Mouse (Mus musculus): ENCODE measurements around the gene Ltb4r2.

Ltb4r2 gene

DNA sequence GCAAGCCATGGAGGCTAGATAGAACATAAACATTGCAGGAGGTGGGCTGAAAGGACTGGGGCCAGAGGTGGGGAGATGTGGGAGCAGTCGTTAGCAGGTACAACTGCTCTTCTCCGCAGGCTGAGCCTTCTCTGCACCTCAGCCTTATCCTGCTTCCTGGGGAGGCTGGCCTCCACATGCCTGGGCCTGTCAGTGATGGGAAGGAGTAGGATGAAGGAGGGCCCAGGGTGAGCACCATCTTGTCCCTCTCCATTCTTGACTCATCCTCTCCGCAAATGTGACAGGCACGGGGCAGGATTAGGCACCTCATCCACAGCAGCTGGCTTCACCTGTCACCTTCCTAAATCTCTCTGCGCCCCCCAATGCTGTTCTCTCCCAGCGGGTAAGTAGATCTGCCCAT, at the start of gene Ltb4r2:
Gene Ltb4r2 (plus strand): TSS at position 266 of the 400 bp plus-strand sequence.
- DNase-seq, result no peak

DNA sequence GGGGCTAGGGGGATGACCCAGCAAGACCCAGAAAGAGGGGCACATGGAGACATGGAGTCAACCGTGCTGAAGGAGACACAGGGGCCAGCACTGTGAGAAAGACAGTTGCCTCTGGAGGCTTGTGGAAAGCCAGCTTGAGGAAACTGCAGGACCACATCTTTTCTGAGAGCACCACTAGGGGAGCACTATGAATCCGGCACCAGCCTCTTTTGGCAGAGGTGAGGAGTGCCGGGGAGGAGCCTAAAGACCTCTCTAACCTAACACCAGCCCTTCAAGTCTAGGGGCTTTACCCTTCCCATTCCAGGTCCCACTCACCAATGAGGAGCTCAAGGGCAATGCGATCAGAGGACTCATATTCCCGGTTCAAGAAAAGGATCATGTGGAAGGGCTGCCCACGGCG, 49.4 kb upstream of the Ltb4r2 start:
- DNase-seq, result no peak

DNA sequence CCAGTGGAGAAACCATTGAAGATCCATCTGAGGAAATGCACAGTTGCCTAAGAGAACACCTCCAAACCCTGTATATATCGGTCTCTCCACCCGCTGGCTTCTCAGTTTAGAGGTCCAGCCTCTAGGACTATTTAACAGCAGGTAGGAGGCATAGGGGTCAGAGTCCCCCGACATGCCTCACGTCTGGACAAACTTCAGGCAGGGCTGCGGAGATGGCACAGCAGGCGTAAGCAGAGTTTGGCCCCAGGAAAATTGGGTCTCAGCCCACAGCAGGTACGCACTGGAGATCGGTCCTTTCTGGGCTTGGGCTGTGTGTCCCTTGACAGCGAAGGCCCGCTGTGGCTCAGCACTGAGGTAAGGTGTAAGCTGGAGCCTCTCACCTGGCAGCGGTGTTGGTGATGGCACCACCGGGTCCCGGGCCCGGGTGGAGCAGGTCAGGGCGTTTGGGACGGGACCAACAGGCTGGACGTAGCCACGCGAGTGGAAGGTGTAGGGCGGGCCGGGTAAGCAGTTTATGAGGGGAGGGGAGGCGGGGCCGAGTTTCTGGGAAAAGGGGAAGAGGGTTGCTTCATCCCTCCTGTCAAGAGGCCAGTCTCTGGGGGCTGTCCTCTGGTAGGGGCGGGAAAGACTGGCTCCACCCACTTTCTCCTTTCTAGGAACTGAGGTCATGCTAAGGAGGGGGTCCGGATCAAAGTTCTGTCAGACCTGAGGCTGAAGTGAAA, 48.1 kb upstream of the Ltb4r2 start:
- DNase-seq, result peak; percentile 65

DNA sequence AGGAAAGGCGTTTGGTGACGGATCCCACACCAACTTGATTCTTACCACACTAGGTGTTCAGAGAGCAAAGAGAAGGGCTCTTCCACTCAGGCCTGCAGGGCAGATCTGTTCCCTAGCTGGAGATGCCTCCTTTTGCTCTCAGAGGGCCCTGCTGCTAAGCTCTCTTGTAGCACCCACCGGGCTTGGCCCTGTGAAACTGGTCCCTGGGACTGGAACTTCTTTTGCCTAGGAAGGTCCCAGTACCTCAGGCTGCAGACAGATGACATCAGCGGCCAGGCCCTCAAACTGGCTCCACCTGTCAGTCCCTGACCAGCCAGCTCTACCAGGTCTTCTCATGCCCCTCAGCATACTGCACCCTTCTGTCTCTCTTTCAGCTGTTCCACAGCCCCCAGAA, 47.5 kb upstream of the Ltb4r2 start, which contains the start of gene Tgm1:
Gene Tgm1 (minus strand): TSS at position 198 of the 394 bp plus-strand sequence.
- DNase-seq, result no peak

DNA sequence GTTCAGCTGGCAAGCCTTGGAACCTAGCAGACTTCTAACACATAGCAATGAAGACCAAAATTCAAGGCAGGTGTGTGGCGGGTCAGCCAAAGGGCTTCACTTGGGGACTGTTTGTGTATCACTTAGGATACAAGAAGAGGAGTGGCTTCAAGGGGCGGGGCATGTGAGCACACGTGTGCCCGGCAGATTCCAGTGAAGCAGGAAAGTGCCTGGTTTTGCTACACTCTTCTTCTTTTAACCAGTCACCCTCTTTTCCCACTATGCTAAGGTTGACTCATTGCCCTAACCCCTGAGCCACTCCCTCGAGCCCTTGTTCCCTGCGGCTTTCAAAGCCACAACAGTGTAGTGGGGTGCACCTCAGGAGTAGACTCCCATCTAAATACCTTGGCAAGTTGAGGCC, 46.3 kb upstream of the Ltb4r2 start:
- no peak for DNase-seq

DNA sequence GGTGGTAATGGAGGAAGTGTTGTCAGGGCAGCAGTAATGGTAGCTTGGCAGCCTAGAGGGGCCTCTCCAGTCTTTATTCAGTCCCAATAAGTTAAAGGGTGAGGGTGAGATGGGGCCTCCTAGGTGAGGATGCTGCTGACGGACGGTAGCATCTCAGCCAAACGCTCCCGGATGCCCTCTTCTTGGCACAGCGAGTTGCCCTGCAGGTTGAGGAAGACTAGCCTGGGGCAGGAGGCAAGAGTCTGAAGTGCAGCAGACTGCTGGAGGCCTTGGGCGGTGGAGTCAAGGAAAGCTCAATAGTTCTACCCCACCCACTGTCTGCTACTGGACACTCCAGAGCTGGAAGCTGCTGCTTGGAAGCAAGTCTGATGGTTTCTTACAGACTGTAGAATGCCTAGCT, 45.0 kb upstream of the Ltb4r2 start:
- no peak for DNase-seq

DNA sequence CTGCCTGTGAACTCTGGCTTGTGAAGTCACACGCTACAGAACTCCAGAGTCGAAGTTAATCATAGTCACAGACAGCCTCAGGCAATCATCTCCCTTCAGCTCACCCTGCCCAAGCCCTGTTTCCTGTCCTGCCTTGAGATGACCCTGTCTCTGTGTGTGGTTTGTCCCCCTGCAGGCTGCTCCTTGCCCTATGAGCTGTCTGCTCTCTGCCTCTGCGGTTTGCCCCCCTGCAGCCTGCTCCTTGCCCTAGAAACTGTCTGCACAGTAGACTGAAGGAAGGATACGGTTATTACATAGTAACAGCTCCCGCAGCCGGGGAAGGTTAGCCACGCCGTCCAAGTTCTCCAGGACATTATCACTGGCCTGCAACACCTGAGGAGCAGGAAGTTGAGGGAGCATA, 44.3 kb upstream of the Ltb4r2 start:
- no peak for DNase-seq

DNA sequence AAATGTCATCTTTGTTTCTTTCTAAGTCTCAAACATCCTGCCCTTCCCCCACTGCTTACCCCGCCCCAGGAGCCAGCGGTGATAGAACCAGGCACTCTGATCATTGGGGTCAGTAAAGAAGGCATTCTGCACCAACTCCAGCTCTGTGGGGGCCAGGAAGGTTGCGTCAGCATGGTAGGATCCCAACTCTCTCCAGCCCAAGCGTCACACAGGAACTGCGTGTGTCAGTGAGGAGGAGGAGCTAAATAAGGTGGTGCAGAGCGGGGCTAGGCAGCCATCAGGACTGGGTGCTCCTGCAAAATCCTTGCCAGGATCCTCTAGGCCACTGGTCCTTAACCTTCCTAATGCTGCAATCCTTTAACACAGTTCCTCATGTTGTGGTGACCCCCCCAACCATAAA, 41.5 kb upstream of the Ltb4r2 start:
- no peak for DNase-seq

DNA sequence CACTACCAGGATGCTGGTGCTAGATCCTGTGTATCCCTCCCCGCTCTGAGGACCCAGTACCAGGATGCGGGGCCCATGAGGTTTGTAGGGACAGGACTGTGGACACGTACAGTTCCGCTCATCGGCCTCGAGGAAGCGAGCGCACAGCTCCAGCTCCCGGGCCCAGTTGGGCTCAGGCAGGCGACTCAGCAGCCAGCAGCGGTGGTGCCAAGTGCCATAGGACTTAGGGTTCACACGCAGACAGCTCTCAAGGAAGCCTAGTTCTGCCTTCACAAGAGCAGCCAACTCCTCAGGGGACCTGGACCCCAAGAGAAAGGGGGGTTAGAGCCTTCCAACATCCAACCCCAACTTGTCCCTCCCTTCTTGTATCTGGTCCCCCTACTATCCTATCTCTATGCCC, 40.6 kb upstream of the Ltb4r2 start:
- no peak for DNase-seq

DNA sequence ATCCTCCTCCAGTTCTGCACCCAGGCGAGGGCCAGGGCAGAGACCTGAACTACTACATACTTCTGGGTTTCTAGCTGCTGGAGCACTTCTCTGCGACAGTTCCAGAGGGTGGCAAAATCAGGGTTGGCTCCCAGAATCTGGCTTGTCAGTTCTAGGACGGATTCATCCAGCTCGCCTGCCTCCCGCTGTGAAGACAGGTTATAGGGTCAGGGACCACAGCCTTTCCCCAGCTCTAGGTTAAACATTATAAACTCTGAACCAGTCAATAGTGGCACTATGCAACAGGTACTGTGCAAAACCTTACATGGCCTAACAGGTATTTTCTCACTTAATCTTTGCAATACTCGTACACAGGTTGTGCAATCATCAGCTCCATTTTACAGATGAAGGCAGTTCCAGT, 40.2 kb upstream of the Ltb4r2 start:
- DNase-seq, result no peak

DNA sequence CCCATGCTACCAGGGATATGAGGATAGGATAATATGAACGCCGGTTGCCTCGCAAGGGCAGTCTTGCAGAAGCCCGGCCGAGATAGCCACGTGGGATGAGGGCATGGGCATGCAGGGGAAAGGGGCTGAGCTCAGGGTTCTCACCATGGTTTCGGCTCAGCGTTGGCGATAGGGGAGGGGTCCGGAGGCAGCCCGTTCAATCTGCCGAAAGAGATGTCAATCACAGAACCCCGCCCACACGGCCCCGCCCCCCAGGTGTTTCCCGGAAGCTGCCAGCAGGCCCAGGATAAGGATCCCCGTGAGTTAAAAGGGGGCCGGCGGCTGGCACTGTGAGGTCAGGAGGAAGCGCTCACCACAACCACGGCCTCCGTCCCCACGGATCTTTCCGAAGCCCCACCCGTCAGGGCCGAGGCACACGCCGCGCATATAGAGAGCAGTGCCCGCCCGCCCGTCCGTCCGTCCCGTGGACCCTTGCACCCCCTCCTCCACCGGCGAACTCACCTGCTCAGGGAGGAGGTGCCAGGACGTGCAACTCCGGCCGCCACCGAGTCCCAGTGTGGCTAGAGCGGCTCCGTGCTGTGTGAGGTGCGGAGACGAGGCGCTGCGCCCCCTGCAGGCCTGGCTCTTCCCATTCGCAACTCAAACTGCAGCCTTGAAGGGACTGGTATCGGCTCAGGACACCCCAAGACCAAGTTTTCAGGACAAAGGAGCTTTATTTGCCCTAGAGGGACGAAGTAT, 39.4 kb upstream of the Ltb4r2 start, which contains the start of gene Rabggta:
Gene Rabggta (minus strand): TSS at position 564 of the 738 bp plus-strand sequence.
- DNase-seq, result peak; percentile 95

DNA sequence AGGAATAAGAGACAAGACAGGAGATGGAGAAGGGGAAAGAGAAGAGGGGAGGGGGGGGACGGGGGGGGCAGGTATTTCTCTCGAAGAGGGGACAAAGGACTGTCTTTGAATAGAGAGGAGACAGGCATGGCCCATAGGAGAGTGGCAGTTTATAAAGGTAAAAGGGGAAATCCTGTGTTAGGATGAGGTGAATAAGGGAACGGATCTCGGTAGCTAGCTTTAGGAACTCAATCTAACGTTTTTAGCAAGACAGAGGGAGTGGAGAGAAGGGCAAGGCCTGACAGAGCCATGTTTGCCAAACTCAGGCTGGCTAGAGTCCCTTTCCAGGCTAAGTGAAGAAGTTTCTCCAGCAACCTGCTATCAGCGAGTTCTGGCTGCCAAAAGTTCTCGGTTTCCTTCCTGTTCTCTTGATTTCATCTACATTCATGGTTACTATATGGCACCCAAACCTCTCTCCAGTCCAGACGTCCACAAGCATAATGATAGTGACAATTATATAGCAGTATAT, 38.7 kb upstream of the Ltb4r2 start:
- DNase-seq, result no peak

DNA sequence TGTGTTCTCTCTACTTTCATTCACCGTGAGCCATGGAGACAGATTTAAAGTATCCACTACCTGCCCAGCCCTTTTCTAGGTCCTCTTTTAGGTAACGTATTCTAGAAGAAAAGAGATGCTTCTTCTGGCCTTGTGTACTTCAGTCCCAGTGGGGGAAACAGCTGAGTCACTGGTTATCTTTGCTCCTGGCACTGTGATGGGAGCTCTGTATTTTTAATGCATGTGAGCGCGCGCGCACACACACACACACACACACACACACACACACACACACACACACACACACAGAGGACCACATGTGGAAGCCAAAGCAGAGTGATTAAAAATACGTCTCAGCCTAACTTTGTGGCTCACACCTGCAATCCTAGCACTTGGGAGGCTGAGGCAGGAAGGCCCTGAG, 37.8 kb upstream of the Ltb4r2 start:
- DNase-seq, result peak; percentile 40

DNA sequence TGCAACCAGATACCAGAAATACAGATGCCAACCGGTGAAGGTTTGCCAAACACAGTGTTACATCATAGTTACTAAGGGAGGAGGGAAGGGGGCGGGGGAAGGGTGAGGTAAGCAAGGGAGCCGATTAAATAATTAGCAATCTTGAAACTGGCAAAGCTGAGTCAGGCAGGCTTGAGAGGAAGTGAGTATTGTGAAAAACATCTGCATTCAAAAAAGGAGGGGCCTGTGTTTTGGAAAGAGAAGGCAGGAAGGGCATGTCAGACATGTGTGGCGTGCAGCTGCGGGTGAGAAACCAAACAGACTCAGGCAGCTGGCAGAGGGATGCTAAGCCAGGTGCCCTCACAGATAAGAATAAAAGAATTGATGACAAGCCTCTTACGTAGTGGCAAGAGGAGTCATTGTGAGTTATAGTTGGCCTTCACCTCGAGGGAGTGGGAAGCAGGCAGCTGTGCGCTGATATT, 36.8 kb upstream of the Ltb4r2 start:
- peak; percentile 23 for DNase-seq

DNA sequence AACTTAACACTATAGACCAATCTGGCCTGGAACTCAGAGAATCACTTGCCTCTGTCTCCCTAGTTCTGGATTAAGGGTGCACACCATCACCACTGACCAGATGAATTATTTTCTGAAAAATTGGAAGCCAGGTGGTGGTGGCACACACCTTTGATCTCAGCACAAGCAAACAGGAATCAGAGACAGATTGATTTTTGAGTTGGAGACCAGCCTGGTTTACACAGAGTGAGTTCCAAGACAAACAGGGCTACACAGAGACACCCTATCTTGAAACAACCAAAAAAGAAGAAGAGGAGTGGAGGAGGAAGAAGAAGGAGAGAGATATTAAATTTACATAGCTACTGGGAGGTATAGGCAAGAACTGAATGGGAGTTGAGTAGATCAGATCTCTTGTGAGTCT, 35.0 kb upstream of the Ltb4r2 start:
- DNase-seq, result no peak

DNA sequence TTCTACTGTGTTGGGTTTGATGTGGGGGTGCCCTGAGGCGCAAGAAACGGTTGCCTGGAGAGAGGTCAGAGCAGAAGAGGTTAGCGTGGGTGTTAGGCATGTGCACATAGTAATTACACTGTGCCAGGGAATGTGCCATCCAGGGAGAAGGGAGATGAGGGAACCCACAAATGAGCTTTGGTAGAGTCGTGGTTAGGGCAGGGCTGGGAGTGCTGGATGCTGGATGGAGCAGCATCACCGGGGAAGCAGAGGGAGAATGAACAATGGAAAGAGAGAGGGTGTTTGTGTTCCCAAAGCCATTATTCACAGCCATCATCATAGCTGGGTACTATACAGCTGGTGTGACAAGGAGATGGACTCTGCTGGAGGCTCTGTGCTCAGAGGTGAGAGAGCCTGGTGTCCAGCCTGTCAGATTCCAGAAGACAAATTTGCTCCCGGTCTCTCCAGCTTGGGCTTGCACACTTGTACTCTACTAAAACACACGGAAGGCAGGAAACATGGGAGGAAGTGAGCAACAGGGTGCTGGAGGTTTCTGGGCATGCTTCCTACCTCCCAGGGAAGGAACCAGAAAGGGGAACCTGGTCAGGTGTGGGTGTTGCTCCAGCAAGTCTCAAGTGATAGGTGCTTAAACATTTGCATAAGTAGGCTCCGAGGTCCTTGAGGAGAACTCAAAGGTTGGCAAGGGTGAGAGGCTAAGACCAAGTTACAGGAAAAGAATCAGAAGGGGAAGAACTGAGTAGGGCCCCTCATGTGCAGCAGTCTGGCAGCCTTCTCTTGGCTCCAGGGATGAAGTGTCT, 33.1 kb upstream of the Ltb4r2 start:
- DNase-seq, result no peak

DNA sequence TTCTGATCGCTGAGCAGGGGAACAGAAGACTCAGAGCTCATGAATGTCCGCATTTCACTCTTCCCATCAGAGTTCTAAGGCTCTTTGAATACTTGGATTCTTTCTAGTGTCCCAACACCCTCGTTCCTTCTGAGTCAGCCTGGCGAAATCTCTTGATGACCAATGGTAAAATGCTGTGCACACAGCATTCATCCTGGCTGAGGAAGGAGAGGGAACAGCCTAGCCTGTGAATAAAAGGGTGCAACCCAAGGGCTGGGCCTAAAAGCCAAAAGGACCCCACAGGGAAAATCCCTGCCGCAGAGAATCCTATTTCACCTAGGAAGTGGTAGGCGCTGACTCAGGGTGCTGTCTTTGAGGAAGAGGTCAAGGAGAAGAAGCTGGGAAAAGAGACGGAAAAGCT, 31.1 kb upstream of the Ltb4r2 start:
- no peak for DNase-seq

DNA sequence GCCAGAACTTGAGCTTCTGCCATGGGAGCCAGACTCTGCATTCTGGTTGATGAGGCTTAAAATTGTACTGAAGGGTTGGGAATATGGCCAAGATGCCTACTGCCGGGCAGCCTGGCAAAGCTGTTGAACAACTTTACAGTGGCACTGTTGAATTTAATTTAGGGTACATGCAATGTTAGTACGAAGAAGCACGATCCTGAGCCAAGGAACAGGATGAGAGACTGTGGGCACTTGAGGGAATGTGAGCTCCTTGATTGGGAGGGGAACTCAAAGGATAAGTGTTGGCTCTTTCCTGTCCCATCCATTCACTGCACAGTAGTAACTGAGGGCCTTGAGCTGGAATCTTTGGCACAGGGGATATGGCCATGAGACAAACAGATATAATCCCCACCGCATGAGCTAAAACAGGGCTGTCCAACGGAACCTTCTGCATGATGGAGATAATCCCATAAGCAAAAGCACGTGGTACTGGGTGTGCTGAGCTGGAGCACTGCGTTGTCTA, 30.6 kb upstream of the Ltb4r2 start:
- no peak for DNase-seq

DNA sequence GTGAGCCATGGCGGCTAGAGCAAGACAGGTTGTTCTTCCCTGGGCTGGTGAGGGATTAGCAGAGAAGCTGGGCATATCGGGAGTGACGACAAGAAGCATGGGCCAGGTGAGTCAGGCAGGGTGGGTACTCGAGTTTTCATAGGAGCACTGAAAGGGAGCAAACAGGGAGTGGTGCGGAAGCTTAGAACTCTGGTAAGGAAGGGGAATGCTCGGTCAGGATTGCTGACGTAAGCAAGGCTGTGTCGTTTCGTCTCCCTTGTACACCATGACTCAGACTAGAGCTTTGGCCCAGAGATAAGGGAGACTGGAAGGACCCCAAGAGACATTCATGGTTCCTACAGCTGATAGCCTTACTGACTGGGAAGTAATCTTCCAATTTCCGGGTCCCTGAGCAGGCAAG, 27.3 kb upstream of the Ltb4r2 start:
- no peak for DNase-seq

DNA sequence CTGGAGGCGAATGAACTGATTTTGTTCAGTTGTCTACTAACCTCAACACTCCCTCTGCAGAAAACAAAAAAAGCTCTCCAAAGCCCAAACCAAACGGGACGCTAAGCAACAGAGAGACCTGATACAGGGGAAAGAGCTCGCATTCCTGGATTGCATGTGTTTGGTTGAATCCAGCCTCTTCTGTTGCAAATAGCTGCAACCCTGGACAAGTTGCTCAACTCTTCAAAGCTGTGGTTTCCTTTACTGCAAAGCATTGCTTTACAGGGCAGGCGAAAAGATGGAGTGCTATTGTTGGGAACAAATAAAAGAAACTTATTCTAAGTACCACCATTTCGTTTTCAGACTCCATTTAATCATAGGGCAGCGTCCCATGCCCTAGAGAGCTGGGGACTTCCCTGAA, 26.4 kb upstream of the Ltb4r2 start:
- no peak for DNase-seq

DNA sequence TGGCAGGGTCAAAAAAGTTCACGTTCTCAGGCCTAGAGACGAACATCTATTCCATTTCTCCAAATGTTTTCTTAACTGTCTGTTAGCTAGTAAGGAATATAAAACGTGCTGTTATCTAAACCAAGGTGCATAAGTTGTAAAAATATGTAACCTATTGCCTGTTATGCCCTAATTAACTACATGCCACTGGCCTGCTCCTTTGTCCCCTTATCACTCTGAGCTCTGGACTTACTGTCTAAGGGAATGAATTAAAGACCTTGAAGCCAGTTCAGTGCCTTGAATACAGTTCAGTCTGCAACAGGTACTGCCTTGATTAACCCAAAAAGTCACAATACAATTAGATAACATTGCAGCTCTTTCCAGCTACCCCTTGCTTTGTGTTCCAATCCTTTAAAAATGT, 25.9 kb upstream of the Ltb4r2 start:
- DNase-seq, result no peak

DNA sequence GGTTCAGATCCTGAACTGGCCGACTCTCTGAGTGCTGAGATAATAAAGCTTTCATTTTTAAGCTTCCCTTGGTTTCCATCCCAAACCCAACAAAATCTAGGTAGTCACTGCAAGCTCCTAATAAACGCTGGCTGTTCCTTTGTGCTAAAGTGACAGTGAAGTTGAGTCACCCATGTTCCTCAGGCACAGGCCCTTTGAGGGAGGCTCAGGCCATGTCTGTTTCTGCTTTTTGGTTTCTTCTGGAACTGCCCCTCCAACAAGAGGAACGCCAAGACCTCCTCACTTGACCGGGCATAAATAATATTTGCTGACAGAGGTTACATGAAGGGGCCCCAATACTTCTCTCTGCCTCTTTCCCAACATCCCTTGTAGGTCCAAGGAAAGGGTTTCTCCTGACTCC, 25.5 kb upstream of the Ltb4r2 start:
- DNase-seq, result no peak

DNA sequence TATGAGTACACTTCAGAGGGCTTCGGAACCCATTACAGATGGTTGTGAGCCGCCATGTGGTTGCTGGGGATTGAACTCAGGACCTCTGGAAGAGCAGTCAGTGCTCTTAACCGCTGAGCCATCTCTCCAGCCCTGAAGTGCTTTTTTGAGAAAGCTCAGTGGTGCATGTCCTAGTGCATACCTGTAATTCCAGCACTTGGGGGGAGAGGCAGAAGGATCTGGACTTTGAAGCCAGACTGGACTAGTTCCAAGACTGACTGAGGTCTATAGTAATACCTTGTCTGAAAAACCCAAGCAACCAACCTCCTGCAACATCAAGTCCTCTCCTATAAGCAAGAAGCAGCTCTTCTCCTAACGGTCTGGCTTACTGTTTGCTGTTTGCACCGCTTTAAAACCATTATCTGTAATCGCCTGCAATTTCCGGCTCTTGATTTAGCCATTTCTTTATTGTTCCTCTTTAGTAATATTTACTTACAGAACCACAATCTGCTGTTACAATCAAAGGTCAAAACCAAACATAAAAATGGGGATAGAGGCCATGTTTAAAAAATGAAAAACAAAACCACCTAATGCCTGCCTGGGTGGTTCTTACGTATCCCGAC, 24.0 kb upstream of the Ltb4r2 start:
- DNase-seq, result no peak

Data from liver (tissue).